In genomic region chr2:58183658-58184057, GRCm38 (mm10) we compare ENCODE assay signal across 22 mouse cellular contexts. TPM values are rescaled to one million over a fixed set of nuclear protein-coding genes. Genes with fewer than 3 reads are reported as not detected.
DNase-seq lines count a peak whose midpoint lies in the region; ATAC-seq and TF ChIP-seq lines count a peak whose summit lies in the region.
"Had no signal": no experiment of that assay in that cellular context is flagged by ENCODE, and none has a peak within 500 bp of the region (broad histone marks: within the 10 kb centered on the region; RNA-seq: fewer than 3 reads in every experiment).

No protein-coding gene starts in this region.

- ATAC-seq in hematopoietic stem cell, adult 5-6 weeks (replicated peaks in 1 of 2; ENCODE audit: insufficient read depth in 1 of 2, low FRiP score in 2 of 2, low TSS enrichment in 1 of 2, low read depth in 1 of 2, poor library complexity in 2 of 2, severe bottlenecking in 2 of 2), result peak; percentile 95 to 99
- ATAC-seq in neutrophil, adult 5-6 weeks (ENCODE audit: extremely low read depth, insufficient number of reproducible peaks, low FRiP score, poor library complexity, severe bottlenecking), result peak; percentile 83
- ATAC-seq: forebrain, embryonic 16.5 days; intestine, embryonic 15.5 days; midbrain, embryonic 13.5 days had no signal

- no peaks in the 10 kb centered on the region for H3K36me3 ChIP-seq in heart, adult 2 months (ENCODE audit: control insufficient read depth, insufficient read depth, low read length)
- H3K36me3 ChIP-seq: embryonic facial prominence, embryonic 12.5 days; heart, embryonic 15.5 days; hindbrain, embryonic 13.5 days; intestine, embryonic 15.5 days; kidney, embryonic 15.5 days; liver, embryonic 15.5 days; midbrain, embryonic 13.5 days; neural tube, embryonic 15.5 days had no signal

- 84% methylated on average over 2 of the region's 2 CpGs for WGBS in heart, adult 2 months
- 71% methylated on average over 2 of the region's 2 CpGs for WGBS in lung, adult 2 months

- no peak overlapping the region for H3K4me3 ChIP-seq in heart, adult 2 months
- no peak overlapping the region for H3K4me3 ChIP-seq in lung, adult 2 months (replicated peaks; ENCODE audit: extremely low read depth, low read depth, low read length)
- H3K4me3 ChIP-seq: embryonic facial prominence, embryonic 12.5 days; heart, embryonic 15.5 days; hindbrain, embryonic 13.5 days; intestine, embryonic 15.5 days; kidney, embryonic 15.5 days; liver, embryonic 15.5 days; midbrain, embryonic 13.5 days; myocyte; neural tube, embryonic 15.5 days had no signal

- intact Hi-C loops in heart, adult 2 months (cut with DNase I), result loop anchor here (10.0 kb wide), 1 partner anchor 129 kb away; the partner anchor contains the start of gene Ermn

- TF ChIP-seq POLR2A in heart, adult 2 months (IDR thresholded peaks at IDR 0.05; ENCODE audit: insufficient read depth, low read depth, low read length), result no peak
- TF ChIP-seq POLR2A in lung, adult 2 months (IDR thresholded peaks at IDR 0.05; ENCODE audit: borderline replicate concordance, extremely low read depth, low read depth, low read length), result no peak

- H3K27me3 ChIP-seq in heart, adult 2 months (ENCODE audit: control insufficient read depth, insufficient read depth, low read length), result no peaks in the 10 kb centered on the region
- H3K27me3 ChIP-seq: embryonic facial prominence, embryonic 12.5 days; heart, embryonic 15.5 days; hindbrain, embryonic 13.5 days; intestine, embryonic 15.5 days; kidney, embryonic 15.5 days; liver, embryonic 15.5 days; midbrain, embryonic 13.5 days; neural tube, embryonic 15.5 days had no signal

- no peak overlapping the region for H3K9ac ChIP-seq in heart, adult 2 months (ENCODE audit: low read depth, low read length)
- H3K9ac ChIP-seq: embryonic facial prominence, embryonic 12.5 days; heart, embryonic 15.5 days; hindbrain, embryonic 13.5 days; intestine, embryonic 15.5 days; kidney, embryonic 15.5 days; liver, embryonic 15.5 days; midbrain, embryonic 13.5 days; neural tube, embryonic 15.5 days had no signal

- DNase-seq in heart, adult 8-10 months (ENCODE audit: low spot score), result peak; percentile 11
- no peak for DNase-seq in heart, adult 2 months
- DNase-seq in lung, postnatal 25 days (ENCODE audit: low spot score), result peak; percentile 52
- DNase-seq in lung, adult 2 months, result no peak
- no peak for DNase-seq in cerebellum, adult 8-10 months
- no peak for DNase-seq in right cerebral cortex, adult 18-20 months
- DNase-seq: adrenal gland, adult 2 months; cerebellum, adult 9-11 months; right cerebral cortex, postnatal 25 days; thymus, postnatal 14 days had no signal

- no peaks in the 10 kb centered on the region for H3K79me2 ChIP-seq in heart, adult 2 months (replicated peaks; ENCODE audit: control insufficient read depth, insufficient read depth, low read length)

- H3K27ac ChIP-seq in heart, adult 2 months, result no peak overlapping the region
- H3K27ac ChIP-seq: embryonic facial prominence, embryonic 12.5 days; heart, embryonic 15.5 days; hindbrain, embryonic 13.5 days; intestine, embryonic 15.5 days; kidney, embryonic 15.5 days; liver, embryonic 15.5 days; midbrain, embryonic 13.5 days; neural tube, embryonic 15.5 days had no signal

- H3K4me1 ChIP-seq in heart, adult 2 months (ENCODE audit: control insufficient read depth, insufficient read depth, low read length), result no peaks in the 10 kb centered on the region
- peaks cover 2% of the 10 kb centered on the region; the same call in 1 of the 2 replicates for H3K4me1 ChIP-seq in lung, adult 2 months (ENCODE audit: control insufficient read depth, insufficient read depth, low read length)
- H3K4me1 ChIP-seq: embryonic facial prominence, embryonic 12.5 days; heart, embryonic 15.5 days; hindbrain, embryonic 13.5 days; intestine, embryonic 15.5 days; kidney, embryonic 15.5 days; liver, embryonic 15.5 days; midbrain, embryonic 13.5 days; neural tube, embryonic 15.5 days had no signal

- TF ChIP-seq EP300 in heart, adult 2 months (IDR thresholded peaks at IDR 0.05; ENCODE audit: insufficient read depth, low read depth, low read length), result no peak

- TF ChIP-seq CTCF in heart, adult 2 months (IDR thresholded peaks at IDR 0.05), result no peak
- no peak for TF ChIP-seq CTCF in lung, adult 2 months (IDR thresholded peaks at IDR 0.05; ENCODE audit: insufficient read depth, low read length)

RNA-seq across cellular contexts. Expression of gene Cytip, which starts 11.7 kb away (rescaled TPM):
- 1 to 10 TPM in 2 of 4 experiments, under 1 TPM in 2; 0.54 to 3.1 (median 0.95) TPM for total RNA-seq in heart, adult 8-10 months (2022)
- total RNA-seq in heart, adult 2 months (2021), result 1 to 10 TPM; 1.3 to 2.5 TPM
- polyA plus RNA-seq in heart, adult 2 months (2012; rRNA removed), result 2.9 and 5.7 TPM in 2 replicates
- polyA plus RNA-seq in lung, adult 2 months (2012; rRNA removed), result 65.8 and 71.2 TPM in 2 replicates
- 106 and 114 TPM in 2 replicates for total RNA-seq in hematopoietic stem cell, adult 5-6 weeks (2017)
- total RNA-seq in neutrophil, adult 5-6 weeks (2017), result 565 and 722 TPM in 2 replicates

Comparison
In these comparisons a context has a peak if more than half of its experiments do, and no peak if none do; other contexts are left out.
1. DNase-seq: peak in heart, adult 8-10 months (single experiment) and lung, postnatal 25 days (single experiment); none in heart, adult 2 months (0 of 2), lung, adult 2 months (single experiment), cerebellum, adult 8-10 months (single experiment) and right cerebral cortex, adult 18-20 months (single experiment).
2. RNA of gene Cytip, which starts 11.7 kb away (total RNA-seq): 565 to 722 TPM in neutrophil, adult 5-6 weeks and 106 to 114 TPM in hematopoietic stem cell, adult 5-6 weeks; 1.3 to 2.5 TPM in heart, adult 2 months and 0.54 to 3.1 TPM in heart, adult 8-10 months; every median in the first group is over 10 times any median in the second.